Mouse (Mus musculus): ENCODE measurements around the gene Trim54. TPM values are rescaled to one million over a fixed set of nuclear protein-coding genes. Genes with fewer than 3 reads are reported as not detected.

Gene Trim54
- not detected in 2 replicates for polyA plus RNA-seq (2012)

DNA sequence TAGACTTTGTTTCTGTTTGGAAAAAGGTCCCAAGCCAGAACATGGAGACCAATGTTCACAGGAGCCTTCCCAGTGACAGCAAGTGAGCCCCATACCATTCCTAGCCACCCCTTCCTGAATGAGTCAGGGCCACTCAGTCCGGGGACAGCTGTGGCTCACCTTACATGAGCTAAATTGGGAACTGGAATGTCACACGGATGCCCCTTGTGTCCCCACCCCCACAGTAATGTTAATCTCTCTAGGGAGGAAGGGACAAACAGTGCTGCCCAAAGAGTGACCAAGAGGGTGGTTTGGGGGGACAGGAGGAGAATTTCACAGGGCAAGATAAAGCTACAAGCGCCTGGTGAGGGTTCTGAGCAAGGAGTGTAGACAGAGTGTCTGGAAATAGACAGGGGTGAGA, at the start of gene Trim54:
Gene Trim54, plus strand, starts transcription at position 359 of the 400 bp plus-strand sequence.

DNA sequence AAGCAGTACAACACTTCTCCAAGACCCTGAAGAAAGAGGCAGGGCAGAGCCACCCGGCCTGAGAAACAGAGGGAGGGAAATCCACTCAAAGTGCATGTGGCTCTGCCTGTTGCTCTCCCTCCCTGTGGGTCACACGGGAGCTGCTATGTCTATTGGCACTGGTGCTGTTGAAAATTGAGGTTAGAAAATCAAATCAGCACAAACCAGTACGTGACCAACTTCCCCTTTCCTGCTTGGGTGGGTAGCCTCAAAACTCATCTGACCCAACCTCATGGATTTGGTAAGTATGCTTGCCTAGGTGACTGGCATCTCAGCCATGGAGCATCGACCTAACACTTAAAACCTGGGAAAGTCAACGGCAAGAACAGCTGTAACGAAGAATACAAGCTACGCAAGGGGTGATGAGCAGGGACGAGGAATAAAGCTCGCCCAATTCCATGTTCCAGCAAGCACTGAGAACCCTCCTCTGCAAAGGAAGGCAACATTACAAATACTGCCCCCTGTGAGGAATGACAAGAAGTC, 10.6 kb upstream of the Trim54 start, which contains the start of gene Dnajc5g:
Gene Dnajc5g, plus strand, starts transcription at position 472 of the 522 bp plus-strand sequence.

DNA sequence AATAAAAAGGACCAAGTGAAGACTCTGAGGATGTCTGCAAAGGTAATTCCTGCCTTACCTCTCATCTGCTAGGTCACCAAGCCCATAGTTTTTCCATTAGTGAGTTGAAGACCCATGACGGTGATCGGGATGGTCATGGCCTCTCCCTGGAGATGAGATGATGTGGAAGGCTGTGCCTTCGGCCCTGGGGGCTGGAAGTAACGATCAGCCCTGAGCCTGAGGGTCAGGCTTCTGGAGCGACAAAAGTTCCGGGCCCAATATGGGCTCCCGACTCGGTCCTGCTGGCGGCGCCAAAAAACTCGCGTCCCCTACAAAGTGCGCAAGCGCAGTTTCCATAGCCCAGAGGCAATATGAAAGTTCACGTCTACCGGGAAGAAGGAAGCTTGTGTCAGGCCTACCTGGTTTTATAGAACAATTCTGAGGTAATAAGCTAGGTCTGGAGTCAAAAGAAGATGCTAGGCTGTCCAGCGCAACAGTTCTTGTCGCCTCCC, 8.5 kb upstream of the Trim54 start, which contains the start of gene Slc30a3:
Gene Slc30a3, minus strand, starts transcription at position 238 of the 491 bp plus-strand sequence.

DNA sequence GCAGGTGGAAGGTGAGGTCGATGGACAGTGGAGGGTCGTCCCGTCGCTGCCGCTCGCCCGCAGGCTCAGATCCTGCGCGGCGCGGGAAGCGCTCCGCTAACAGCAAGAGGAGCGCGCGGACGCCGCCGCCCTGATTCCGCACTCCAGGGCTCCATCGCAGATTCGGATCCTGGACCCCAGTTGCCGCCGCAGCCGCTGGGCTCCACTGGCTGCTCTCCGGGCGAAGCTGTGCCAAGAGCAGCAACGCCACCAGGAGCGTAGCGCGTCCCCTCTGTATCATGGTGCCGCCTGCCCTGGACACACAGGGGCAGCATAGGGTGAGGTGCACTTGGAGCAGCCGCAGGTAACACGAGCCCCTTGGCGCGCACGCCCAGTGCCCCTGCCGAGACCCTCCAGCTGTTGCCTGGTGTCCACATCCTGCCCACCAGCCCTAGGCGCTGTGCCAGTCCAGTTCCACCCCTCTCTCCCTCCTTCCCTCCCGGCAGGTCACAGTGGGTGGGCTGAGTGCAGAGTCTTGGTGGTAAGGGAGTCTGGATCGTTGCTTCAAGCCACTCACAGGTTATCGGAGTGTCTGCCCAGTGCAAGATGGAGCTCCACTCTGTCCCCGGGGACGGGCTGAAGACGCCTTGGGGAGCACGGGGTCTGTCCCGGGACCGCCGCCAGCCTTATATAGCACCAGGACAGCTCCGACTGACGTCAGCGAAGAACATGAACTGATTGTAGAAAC, 21.9 kb downstream of the Trim54 start, which contains the start of gene Ucn:
Gene Ucn, minus strand, starts transcription at position 589 of the 727 bp plus-strand sequence.

DNA sequence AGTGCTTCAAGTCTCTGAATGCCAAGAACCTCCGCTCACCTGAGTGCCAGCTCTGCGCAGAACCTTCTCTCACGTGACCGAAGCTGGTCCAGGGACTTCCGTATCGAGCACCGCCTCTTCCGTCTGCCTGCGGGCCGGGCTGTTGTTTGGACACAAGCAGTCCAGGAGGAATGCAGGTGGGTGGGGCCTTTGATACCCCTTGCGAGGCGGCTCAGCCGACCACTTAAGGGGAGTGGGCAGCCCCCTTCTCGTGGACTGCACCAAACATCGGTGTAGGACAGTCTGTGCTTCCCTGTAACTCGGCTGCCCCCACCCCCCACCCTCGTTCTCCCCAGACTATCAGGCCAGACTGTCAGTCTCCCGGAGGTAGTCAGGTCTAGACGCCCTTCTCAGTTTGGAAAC, 37.6 kb downstream of the Trim54 start, which contains the start of gene Mpv17:
Gene Mpv17, minus strand, starts transcription at position 100 of the 402 bp plus-strand sequence.

DNA sequence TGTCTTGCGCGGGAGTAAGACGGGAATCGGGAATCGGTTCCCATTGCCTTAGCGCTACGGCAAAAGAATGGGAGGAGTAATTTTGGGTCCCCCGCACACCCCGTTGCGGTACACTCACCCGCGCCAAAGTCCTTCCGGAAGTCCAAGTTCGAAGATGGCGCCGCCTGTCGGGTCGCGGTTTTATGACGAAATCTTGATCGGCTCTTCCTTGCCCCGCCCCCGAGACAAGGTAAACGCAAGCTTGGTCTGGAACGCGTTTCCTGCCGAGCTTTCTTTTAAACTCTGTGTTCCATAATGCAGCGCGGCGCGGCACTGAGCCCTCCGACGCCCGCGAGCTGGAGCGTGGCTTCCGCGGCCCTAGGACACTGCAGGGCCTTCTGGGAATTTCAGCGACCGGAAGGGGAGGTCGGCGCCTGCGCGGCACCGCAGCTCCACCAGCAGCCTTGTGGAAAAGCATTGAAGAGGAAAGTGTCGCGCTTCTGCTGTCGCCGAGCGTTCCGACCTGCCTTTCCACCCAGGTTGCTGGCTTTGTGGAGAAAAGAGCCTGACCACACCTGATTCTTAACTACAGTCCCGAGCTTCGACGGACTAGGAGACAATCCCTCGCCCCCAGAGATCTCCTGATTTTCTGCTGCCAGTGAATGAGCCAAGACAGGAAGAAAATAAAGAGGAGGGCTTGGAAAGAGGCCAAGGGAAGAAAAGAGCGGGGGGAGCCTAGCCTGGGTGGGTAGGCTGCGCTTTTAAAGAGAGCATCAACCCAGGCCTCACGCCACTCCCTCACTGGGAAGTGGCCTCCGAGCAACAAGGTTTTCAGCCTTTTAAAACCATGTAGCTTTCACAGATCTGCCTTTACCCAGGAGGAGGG, 63.5 kb downstream of the Trim54 start, which contains the start of the genes Gm29609 and Gtf3c2:
Gene Gm29609, minus strand, starts transcription at position 146 of the 865 bp plus-strand sequence.
Gene Gtf3c2, minus strand, starts transcription at position 379 of the 865 bp plus-strand sequence.

Other genes with a start within 250 kb of the Trim54 start
- 30.4 and 33.8 TPM in 2 replicates for gene Tmem214, start 248.7 kb upstream of the Trim54 start, polyA plus RNA-seq (2012)
- 77.8 and 86.3 TPM in 2 replicates for gene Agbl5, start 228.0 kb upstream of the Trim54 start, polyA plus RNA-seq (2012)
- 87.6 and 90.0 TPM in 2 replicates for gene Ost4, start 208.9 kb upstream of the Trim54 start, polyA plus RNA-seq (2012)
- 129 and 171 TPM in 2 replicates for gene Emilin1, start 203.3 kb upstream of the Trim54 start, polyA plus RNA-seq (2012)
- 49.3 and 67.4 TPM in 2 replicates for gene Khk, start 195.3 kb upstream of the Trim54 start, polyA plus RNA-seq (2012)
- not detected in 2 replicates for gene Cgref1, start 171.1 kb upstream of the Trim54 start, polyA plus RNA-seq (2012)
- gene Preb, start 156.4 kb upstream of the Trim54 start, polyA plus RNA-seq (2012): 78.9 and 93.2 TPM in 2 replicates
- gene Tcf23, start 148.1 kb upstream of the Trim54 start, polyA plus RNA-seq (2012): not detected in 2 replicates
- 28.8 and 32.8 TPM in 2 replicates for gene Atraid, start 68.4 kb upstream of the Trim54 start, polyA plus RNA-seq (2012)
- gene Slc5a6, start 67.8 kb upstream of the Trim54 start, polyA plus RNA-seq (2012): 17.3 and 18.2 TPM in 2 replicates
- gene Cad, start 61.9 kb upstream of the Trim54 start, polyA plus RNA-seq (2012): 404 and 431 TPM in 2 replicates
- gene Dnajc5g, start 10.4 kb upstream of the Trim54 start, polyA plus RNA-seq (2012): not detected in 2 replicates
- gene Slc30a3, start 8.5 kb upstream of the Trim54 start, polyA plus RNA-seq (2012): 0.10 TPM in 1 of 2 replicates, not detected in the other
- gene Ucn, start 22.1 kb downstream of the Trim54 start, polyA plus RNA-seq (2012): not detected in 2 replicates
- gene Mpv17, start 37.5 kb downstream of the Trim54 start, polyA plus RNA-seq (2012): 23.0 and 24.7 TPM in 2 replicates
- gene Gm29609, start 63.2 kb downstream of the Trim54 start, polyA plus RNA-seq (2012): 2.1 and 10.0 TPM in 2 replicates
- 58.4 and 78.1 TPM in 2 replicates for gene Gtf3c2, start 63.4 kb downstream of the Trim54 start, polyA plus RNA-seq (2012)
- 46.3 and 48.0 TPM in 2 replicates for gene Snx17, start 76.5 kb downstream of the Trim54 start, polyA plus RNA-seq (2012)
- gene Eif2b4, start 76.7 kb downstream of the Trim54 start, polyA plus RNA-seq (2012): 148 and 170 TPM in 2 replicates
- 40.3 and 44.4 TPM in 2 replicates for gene Zfp513, start 85.6 kb downstream of the Trim54 start, polyA plus RNA-seq (2012)
- 279 and 290 TPM in 2 replicates for gene Ppm1g, start 104.0 kb downstream of the Trim54 start, polyA plus RNA-seq (2012)
- 44.7 and 59.7 TPM in 2 replicates for gene Nrbp1, start 124.2 kb downstream of the Trim54 start, polyA plus RNA-seq (2012)
- 0.55 and 0.85 TPM in 2 replicates for gene Gm9970, start 124.5 kb downstream of the Trim54 start, polyA plus RNA-seq (2012)
- 3.9 and 6.5 TPM in 2 replicates for gene Krtcap3, start 135.0 kb downstream of the Trim54 start, polyA plus RNA-seq (2012)
- gene Ift172, start 174.4 kb downstream of the Trim54 start, polyA plus RNA-seq (2012): 26.2 and 30.1 TPM in 2 replicates
- 0.26 and 0.30 TPM in 2 replicates for gene Fndc4, start 179.4 kb downstream of the Trim54 start, polyA plus RNA-seq (2012)
- 0.02 TPM in 1 of 2 replicates, not detected in the other for gene Gckr, start 180.7 kb downstream of the Trim54 start, polyA plus RNA-seq (2012)

Data from megakaryocyte-erythroid progenitor cell, adult 5 weeks (primary cell).